Mouse (Mus musculus): ENCODE measurements around the gene Slc26a5. TPM values are rescaled to one million over a fixed set of nuclear protein-coding genes. Genes with fewer than 3 reads are reported as not detected.

The Slc26a5 gene
- total RNA-seq, 2 experiments from 2014 or later = not detected

DNA sequence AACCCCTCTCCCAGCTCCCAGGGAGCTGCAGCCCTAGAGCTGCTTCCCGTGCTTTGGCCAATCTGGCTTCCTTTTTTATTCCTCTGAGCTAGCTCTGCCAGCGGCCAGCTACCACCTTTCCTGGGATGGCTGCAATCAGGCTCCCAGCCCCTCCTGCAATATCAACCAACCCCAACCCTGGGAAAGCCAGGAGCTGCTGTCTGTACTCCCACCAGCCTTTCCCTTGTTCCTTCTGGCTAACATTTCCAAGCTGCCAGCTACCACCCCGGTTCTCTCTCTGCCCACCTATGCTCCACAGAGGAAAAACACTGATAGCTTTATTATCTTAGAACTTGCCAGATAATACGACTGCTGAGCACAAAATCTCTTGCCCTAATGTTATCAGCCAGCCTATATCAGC is 60.6 kb downstream of the Slc26a5 start:
- DNase-seq = no peak

DNA sequence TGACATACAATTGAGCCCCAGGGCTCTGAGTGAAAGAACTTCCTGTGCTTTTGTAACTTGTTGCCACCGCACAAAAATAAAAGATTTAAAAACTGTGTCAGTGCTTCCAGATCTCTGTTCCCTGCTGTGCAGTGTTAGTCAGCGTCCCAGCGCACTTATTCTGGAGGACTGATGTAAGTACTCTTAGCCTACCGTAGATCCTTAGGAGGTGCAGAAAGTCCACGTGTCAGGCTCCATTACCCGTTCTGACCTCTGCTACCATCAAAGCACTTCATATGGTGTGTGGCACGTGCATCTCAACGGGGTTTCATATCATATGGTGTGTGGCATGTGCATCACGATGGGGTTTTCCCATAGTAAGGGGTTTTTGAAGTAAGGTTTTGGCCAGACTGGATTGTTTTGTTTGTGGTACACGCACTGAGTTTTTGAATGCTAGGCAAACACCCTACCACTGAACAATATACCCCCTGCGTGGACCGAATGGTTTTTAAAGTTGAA is 61.7 kb downstream of the Slc26a5 start:
- no peak for DNase-seq

DNA sequence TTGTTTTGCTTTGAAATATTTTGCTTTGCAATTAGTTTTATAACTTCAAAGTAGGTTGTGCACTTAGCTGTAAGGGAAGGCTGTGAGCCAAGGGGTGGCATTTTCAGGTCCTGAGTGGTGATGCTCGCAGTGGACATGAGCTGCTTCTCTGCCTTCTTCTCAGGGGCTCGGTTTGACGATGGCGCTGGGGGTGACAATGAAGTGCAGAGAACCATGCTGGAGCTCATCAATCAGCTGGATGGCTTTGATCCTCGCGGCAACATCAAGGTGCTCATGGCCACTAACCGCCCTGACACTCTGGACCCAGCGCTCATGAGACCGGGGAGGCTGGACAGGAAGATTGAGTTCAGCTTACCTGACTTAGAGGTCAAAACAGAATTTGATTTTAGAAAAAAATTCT is 62.5 kb downstream of the Slc26a5 start:
- DNase-seq = no peak

DNA sequence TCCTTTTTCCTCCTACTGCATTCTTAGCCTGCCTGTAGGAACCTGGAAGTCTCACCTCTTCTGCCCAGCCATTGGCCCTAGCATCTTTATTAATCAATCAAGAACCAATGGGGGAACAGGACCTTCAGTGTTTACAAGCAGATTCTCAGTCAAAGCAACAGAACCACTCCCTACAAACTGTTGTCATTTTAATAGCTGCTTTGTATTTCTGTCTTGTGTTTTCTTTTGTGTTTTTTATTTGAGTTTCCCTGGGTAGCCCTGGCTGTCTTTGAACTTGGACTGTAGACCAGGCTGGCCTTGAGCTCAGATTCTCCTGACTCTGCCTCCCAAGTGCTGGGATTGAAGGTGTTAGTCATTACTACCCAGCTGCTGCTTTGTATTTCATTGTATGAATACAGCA is 73.2 kb downstream of the Slc26a5 start:
- no peak for DNase-seq

DNA sequence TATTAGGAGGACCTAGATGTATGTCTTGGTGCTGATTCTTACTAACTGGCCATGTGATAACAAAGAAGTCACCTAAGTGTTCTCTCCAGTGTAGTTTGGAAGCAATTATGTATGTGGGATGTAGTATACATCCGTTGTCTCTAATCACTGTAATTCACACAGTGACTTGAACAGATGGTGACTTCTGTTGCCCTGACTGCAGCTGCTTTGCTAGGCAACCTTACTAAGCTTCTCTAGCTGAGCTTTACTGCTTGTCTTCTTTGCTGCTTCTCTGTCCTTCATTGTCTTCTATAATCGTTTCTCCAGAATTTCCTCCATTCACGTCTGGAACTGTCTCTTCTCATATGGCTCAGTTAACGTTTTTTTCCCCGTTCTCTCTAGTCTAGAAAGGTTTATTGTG is 76.3 kb downstream of the Slc26a5 start:
- DNase-seq = no peak

DNA sequence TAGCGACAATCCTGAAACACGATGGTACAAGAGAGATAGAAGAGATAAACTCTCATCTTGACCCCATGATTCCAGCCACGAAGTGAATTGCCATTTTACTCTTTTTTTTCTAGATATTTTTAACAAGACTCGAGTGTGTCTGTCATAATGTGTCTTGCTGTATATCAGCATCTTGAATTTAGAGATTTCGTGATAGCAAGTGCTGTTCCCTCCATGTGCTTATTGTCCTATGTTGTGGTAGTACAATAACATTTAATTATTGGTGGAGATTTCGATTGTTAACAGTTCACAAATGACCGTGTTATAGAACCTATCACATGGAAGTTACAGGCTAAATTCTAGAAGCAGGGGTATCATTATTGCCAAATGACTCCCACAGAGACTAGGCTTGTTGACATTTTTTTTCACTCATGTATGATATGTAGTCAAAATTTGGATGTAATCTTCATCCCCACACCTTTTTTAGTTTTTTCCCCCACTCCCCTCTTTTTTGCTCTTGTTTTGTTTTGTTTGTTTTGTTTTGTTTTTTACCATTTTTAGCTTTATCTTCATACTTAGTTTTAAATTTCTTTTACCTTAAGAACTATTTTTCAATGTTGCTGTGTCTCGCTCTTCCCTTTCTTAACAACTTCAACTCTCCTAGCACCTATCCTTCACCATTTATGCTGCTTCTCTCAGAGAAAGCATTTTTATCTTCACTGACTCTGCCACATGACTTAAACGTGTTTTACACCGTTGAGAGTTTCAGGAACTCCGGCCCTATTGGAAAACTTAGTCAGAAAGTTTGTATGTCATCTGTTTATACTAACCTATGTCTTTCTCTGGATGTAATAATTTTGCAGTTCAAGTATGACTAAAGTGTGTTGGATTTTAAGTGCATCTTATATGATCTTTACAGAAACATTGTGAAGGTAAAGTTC is 78.0 kb downstream of the Slc26a5 start:
- no peak for DNase-seq

DNA sequence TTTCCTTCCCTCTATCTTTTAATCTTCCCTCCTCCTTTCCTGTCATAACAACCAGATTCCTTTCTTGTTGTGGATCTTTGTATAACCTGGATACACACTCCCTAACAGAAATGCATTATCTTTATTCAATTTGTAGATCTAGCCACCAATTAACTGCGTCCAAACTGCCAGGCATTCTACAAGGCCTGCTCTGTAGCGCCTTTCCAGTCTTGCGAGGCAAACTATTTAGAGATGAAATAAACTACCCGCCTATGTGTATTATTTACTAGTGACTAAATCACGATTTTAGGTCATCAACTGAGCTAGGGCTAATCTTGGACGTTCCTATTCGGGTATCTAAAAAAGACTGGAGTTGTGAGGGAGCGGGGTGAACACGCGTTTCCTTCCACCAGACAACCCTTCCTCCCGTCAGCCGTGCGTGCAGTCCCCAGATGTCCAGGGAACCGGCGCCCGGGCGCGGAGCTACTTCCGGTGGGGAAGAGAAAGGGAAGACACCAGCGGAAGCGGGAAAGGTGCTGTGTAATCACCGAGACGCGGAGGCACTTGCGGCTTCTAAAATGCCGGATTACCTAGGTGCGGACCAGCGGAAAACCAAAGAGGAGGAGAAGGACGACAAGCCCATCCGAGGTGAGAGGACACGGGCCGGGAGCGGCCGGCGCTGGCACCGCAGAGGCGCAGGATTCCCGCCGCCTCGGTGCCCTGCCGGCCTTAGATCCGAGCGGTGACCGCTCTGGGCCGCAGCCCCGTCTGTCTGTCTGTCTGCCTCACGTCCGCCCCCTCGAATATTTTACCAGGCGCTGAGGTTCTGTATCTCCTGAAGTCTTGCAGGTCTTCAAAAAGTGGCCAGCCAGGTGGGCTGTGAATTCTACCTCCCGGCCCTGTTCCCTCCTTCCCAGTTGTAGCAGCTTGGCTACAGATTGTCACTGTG is 78.9 kb downstream of the Slc26a5 start:
- DNase-seq = peak; percentile 95

DNA sequence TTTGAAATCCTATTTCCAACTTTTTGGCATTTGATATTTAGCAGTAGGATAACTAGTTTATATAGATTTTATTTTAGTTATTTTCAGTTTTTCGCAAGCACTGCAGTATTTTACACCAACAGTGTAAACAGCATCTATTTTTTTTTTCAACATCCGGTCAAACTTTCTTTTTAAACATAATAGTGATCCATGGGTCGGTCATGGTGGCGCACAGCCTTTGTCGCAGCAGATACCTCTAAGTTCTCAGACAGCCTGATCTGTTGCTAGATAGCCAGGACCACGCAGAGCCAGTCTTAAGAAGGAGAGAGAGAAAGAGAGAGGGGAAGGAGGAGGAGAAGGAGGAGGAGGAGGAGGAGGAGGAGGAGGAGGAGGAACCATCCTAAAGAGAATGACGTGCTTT is 79.6 kb downstream of the Slc26a5 start:
- no peak for DNase-seq

DNA sequence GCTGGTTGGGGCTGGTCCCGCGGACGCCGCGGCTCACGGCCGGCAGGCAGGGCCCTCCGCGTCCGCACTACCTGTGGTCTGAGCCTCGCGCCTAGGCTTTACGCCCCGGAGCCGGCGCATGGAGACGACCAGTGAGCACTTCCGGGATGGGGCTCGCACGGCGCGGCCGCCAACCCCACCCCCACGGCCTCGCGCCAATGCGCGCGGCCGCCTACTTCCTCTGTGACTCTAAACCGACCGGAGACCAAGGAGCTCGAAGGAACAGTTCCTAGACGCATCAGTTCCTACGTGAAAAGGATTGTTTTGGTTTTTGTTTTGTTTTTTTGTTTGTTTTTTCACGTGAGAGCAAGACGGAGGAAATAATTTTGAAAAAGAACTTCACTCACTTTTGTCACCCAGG is 80.4 kb downstream of the Slc26a5 start, which contains the start of the genes Dnajc2 and Psmc2:
TSS of gene Dnajc2 (minus strand) at position 199 of the 400 bp plus-strand sequence.
TSS of gene Psmc2 (plus strand) at position 231 of the 400 bp plus-strand sequence.
- peak; percentile 92 for DNase-seq

DNA sequence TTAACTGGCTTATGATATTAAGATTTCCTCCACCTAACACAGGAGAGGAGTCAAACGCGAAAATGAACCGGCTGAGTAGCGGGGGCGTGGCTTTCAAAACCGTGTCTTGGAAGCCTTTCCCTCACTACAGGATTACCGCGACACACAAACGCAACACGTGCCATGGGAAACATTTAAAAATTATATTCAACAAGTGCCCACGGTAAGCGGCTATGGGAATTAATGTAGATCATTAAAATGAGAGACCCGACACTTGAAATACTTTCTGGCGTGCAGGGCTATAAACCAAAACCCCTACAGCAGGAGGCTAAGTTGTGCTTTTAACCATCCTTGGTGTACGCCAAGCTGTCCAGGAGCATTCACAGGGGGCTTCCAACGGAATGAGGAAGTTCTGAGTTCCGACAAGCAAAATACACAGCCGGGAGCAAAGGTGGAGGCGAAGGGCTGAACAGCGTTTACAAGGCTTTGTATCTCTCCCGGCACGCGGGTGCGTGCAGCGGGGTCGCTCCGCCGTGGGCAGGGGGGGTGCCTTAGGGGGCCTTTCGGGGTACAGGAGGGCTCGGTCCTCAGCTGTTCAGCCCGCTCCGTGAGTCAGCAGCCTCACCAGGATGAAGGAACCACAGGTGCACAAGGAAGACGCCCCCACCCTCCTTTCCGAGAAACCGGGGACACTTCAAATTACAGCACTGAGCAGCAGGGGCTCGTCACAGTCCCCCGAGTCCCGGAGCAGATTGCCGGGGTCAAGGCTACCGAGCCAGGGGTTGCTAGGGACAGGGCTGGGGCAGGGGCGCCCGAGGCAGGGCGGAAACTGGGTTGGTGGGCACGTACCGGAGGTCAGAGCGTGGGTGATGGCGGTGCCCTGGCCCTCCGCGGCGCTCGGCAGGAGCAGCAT is 81.0 kb downstream of the Slc26a5 start:
- DNase-seq = peak; percentile 13

DNA sequence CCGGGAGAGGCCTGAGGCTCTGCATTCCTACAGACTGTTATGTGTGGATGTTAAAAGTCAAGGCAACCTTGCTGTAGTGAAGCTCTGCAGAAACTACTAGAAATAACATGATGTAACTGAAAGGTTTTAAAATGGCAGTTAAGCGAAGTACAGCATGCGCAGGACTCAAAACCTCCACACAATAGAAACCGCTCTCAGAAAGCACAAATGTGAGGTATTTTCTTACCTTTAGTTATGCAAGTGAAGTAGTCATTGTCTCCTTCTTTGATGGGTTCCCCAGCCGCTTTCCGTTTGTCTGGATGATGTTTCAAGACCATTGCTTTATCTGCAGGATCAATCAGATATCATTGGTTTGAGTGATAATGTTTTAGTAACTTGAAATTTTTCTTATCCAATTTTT is 88.9 kb downstream of the Slc26a5 start:
- DNase-seq = no peak

DNA sequence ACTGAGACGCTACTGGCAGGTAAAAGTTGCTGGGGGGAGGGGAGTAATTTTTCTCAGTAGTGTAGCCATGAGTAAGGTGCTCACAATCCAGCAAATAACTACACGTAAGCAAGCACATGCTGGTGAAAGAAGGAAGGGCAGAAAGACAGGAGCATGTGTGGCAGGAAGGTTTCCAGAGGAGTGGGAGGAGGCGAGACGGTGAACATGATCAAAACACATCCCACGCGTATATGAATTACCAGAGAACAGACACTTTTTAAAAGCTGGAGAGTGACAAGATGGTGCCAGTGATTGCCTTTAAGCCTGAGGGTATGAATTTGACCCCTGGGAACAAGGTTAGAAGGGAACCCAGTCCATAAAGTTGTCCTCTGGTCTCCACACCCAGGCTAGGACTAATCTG is 95.6 kb downstream of the Slc26a5 start:
- no peak for DNase-seq

DNA sequence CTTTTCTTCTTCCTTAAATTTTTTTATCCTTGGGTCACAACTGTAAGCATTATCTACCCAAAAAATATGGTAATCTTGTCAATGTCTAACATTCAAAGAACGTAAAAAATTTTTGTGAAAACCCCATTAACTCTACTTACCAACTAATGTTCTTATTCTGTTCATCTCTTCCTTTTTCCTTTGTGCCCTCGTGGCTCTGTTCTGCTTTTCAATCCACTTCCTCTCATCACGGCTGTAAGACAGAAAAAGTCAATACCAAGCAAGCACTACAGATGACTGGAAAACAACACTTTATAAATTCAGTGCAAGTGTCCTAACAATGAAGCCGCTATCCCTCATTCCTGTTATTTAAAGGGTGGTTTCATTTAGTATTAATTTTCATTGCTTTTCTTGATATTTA is 96.9 kb downstream of the Slc26a5 start:
- no peak for DNase-seq

Other genes starting within 250 kb of the Slc26a5 start
- under 1 TPM; 0.09 to 0.12 TPM for gene Fbxl13, start 220.0 kb downstream of the Slc26a5 start, total RNA-seq (2021)
- gene Armc10, start 219.8 kb downstream of the Slc26a5 start, total RNA-seq (2021) = 10 to 100 TPM; 17.6 to 17.7 TPM
- 1 to 10 TPM; 6.4 to 7.5 TPM for gene Napepld, start 164.2 kb downstream of the Slc26a5 start, total RNA-seq (2021)
- gene Pmpcb, start 128.5 kb downstream of the Slc26a5 start, total RNA-seq (2021) = 100 to 1,000 TPM; 211 to 228 TPM
- 10 to 100 TPM; 25.9 to 27.6 TPM for gene Dnajc2, start 80.4 kb downstream of the Slc26a5 start, total RNA-seq (2021)
- 10 to 100 TPM; 94.1 to 96.3 TPM for gene Psmc2, start 80.3 kb downstream of the Slc26a5 start, total RNA-seq (2021)

Data from heart, postnatal 4 days (tissue).